Mouse (Mus musculus): ENCODE data around the gene Tbc1d22b. TPM values are rescaled to one million over a fixed set of nuclear protein-coding genes. Genes with fewer than 3 reads are reported as not detected.

The Tbc1d22b gene
- total RNA-seq, 2 experiments from 2014 or later = 39.7 to 40.8 TPM

DNA sequence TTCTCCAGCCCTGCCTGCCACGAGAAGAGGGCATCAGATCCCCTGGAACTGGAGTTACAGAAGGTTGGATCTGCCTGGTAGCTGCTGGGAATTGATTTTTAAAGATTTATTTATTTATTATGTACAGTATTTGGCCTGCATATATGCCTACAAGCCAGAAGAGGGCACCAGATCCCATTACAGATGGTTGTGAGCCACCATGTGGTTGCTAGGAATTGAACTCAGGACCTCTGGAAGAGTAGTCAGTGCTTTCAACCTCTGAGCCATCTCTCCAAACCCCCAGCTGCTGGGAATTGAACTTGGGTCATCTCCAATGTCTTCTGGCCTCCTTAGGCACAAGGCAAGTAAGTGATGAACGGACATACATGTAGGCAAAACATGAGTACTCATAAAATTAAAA, 5.5 kb upstream of the Tbc1d22b start:
- no peak; the same call in 1 of the 2 replicates for TF ChIP-seq CTCF (IDR thresholded peaks at IDR 0.05)
- Histone ChIP-seq H3K27ac (no peak overlapping the region), H3K4me3 (no peak overlapping the region)
- DNase-seq (ENCODE audit: extremely low spot score in 1 of 2, low spot score in 2 of 2) = no peak
- intact Hi-C loops (cut with DNase I) = no loop called here

DNA sequence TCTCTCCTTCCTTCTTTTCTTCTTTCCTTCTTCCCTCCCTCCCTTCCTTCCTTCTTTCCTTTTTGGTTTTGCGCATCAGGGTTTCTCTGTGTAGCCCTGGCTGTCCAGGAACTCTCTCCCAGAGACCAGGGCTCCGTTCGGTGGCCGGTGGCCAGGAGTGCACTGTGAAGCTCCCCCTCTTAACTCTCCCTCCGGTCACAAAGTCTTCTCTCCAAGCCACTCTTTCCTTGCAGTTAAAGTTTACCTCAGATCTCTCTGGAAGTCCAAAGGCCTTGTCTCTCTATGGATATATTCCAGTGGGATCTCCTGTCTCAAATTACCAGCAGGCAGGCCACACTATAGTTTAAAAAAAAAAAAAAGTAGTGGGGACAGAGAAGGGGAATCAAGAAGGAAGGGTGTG, 4.3 kb upstream of the Tbc1d22b start:
- intact Hi-C loops (cut with DNase I) = no loop called here
- no peak for TF ChIP-seq CTCF (IDR thresholded peaks at IDR 0.05)
- Histone ChIP-seq H3K27ac (no peak overlapping the region), H3K4me3 (no peak overlapping the region)
- no peak for DNase-seq (ENCODE audit: extremely low spot score in 1 of 2, low spot score in 2 of 2)

DNA sequence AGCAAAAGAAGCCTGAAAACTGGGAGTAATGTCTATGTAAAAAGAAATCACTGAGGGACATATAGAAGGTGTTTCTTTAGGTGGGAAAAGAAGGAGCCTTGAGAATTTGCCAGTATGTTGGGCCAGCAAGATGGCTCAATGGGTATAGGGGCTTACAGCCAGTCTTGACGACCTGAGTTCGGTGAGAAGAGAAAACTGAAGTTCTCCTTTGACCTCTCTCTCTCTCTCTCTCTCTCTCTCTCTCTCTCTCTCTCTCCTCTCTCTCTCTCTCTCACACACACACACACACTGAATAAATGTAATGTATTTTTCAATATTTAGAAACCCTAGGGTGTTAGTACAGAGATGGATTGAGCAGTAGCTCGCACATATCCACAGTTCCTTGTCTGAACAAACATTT, 1.1 kb upstream of the Tbc1d22b start:
- H3K4me3 ChIP-seq = no peak overlapping the region
- no peak for TF ChIP-seq CTCF (IDR thresholded peaks at IDR 0.05)
- no peak for DNase-seq (ENCODE audit: extremely low spot score in 1 of 2, low spot score in 2 of 2)
- intact Hi-C loops (cut with DNase I) = no loop called here
- no peak overlapping the region for H3K27ac ChIP-seq

DNA sequence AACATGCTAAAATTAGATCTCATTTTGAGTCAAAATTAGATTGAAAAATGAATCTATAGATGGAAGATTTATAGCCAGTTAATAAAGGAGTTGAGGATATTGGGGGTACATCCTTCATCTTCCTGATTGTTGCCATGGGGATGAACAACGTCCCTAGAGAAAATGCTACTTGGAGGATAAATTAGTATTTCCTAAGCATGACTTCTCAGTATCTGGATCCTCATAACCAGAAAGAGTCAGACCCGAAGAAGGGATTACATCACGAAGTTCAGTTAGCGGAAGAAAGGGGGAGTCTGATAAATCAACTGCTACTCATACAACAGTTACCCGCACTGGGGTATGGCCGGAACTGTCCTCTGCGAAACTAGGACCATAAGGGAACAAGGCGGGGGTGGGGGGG, 591 bp upstream of the Tbc1d22b start:
- intact Hi-C loops (cut with DNase I) = no loop called here
- no peak overlapping the region for H3K4me3 ChIP-seq
- no peak; the same call in 1 of the 2 replicates for TF ChIP-seq CTCF (IDR thresholded peaks at IDR 0.05)
- H3K27ac ChIP-seq = no peak overlapping the region
- DNase-seq (ENCODE audit: extremely low spot score in 1 of 2, low spot score in 2 of 2) = no peak

DNA sequence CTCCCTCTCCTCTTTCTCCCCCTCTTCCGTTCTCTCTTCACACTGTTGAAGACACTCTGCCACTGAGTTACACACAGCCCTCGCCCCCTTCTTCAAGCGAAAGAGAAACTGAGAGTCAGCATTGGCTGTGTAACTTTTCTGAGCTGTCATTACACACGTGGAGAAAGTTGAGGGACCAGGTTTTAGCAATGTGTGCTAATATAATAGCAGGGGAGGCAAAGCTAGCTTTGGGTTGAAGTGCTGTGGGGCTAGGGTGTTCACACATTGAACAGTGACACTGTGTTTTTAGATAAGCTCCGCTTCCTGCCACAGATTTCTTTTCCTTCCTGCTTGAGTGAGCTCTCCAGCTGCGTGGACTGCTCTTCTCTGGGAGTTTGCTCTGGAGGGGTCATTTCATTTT, 1.4 kb downstream of the Tbc1d22b start:
- no peak overlapping the region for H3K4me3 ChIP-seq
- TF ChIP-seq CTCF (IDR thresholded peaks at IDR 0.05) = no peak
- intact Hi-C loops (cut with DNase I) = no loop called here
- no peak for DNase-seq (ENCODE audit: extremely low spot score in 1 of 2, low spot score in 2 of 2)
- H3K27ac ChIP-seq = no peak overlapping the region

DNA sequence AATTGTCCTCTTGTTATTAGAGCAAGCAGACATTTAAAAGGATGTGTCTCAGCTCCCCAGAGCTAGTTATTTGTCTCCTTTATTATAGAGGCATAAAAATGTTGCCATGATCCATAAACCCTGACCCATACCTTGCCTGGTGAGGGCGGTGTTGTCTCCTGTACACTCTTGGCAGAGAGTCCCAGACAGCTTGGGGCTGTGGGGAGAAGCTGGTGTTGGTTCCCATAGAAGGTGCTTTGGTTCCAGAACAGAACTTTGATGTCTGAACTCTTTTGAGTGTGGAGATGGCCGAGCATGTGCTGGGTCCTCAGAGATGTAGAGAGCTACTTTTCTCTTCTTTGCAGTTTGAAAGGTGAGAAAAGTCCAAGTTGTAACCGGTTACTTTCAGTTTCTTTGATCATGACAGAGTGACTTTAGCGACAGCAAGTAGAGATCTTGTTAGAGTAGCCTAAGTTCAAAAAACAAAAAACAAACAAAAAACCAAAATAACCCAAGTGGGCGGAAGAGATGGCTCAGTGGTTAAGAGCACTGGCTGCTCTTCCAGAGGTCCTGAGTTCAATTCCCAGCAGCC, 2.7 kb downstream of the Tbc1d22b start, which contains the start of gene Tmem217:
Gene Tmem217, minus strand, starts transcription at position 224 of the 571 bp plus-strand sequence.
- no peak for DNase-seq (ENCODE audit: extremely low spot score in 1 of 2, low spot score in 2 of 2)
- intact Hi-C loops (cut with DNase I) = no loop called here
- no peak for TF ChIP-seq CTCF (IDR thresholded peaks at IDR 0.05)
- no peak within 1 kb of the TSS for H3K4me3 ChIP-seq
- H3K27ac ChIP-seq = no peak within 1 kb of the TSS

DNA sequence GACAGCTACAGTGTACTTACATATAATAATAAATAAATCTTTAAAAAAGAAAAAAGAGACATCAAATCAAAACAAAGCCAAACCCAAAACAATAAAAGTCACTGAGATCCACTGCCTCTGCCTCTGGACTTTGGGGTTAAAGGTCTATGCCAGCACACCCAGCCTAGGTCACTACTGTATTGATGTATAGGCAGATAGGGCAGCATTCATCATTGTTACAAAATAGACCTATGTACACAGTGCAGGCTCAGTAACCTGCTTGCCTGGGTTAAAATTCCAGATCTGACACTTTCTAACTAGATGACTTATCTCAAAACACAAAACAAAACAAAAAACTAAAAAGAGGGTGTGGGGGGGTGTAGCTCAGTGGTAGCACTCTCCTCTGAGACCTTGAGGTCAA, 4.6 kb downstream of the Tbc1d22b start:
- no peak for TF ChIP-seq CTCF (IDR thresholded peaks at IDR 0.05)
- Histone ChIP-seq H3K27ac (no peak overlapping the region), H3K4me3 (no peak overlapping the region)
- no peak for DNase-seq (ENCODE audit: extremely low spot score in 1 of 2, low spot score in 2 of 2)
- intact Hi-C loops (cut with DNase I) = no loop called here

DNA sequence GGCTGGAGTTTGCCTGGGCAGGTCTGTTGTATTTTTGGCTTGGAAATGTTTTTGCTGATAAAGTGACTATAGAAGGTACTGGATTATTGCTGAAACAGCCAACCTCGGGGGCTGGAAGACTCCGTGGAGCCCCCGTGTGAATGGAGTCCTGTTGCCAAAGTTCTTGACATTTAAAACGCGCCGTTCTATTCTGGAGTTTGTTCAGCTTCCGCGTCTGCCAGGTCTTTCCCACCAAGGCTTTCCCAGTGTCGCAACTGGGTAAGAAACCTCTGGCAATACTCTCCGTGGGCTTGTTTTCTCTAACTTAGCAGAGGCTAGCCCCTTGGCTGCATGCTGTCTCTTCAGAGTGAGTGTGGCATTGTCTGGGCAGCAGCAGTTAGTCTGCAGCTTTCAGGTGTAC, 6.9 kb downstream of the Tbc1d22b start:
- TF ChIP-seq CTCF (IDR thresholded peaks at IDR 0.05) = no peak
- no peak for DNase-seq (ENCODE audit: extremely low spot score in 1 of 2, low spot score in 2 of 2)
- no peak overlapping the region for H3K4me3 ChIP-seq
- H3K27ac ChIP-seq = no peak overlapping the region
- intact Hi-C loops (cut with DNase I) = no loop called here

DNA sequence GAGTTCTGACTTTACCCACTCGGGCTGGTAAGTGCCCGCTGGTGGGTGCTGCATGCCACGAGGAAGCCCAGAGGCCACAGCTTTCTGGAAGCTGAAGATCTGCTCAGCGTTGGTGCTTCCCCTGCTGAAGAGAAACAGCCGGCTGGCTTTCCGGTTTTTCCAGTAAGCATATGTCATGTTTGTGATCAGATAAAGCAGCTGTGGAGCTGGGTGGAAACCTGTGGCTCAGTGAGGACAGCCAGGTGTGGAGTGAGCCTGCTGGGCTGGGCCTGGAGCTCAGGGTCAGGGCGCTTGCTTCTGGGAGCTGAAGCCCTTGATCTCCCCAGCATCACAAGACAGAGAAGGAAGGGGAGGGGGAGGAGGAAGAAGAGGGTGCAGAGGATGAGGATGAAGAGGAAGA, 7.3 kb downstream of the Tbc1d22b start:
- no peak for TF ChIP-seq CTCF (IDR thresholded peaks at IDR 0.05)
- H3K27ac ChIP-seq = no peak overlapping the region
- intact Hi-C loops (cut with DNase I) = no loop called here
- no peak overlapping the region for H3K4me3 ChIP-seq
- no peak for DNase-seq (ENCODE audit: extremely low spot score in 1 of 2, low spot score in 2 of 2)

DNA sequence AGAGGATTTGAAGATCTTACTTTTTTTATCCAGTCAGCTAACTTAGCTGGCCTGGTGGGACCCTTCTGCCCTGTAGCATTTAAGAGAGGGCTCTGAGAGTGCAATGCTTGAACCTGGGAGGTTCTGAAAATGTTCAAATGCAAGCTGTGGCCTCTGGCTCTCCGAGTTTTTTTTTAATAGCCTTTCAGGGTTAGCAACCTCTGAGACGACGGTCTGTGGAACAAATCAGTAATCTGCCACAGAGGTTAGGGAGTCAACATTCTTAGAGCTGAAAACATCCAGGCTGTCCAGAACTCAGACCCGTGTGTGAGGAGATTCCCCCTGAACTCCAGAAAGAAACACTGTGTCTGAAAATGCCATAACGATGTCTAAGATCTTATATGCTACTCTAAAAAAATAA, 8.9 kb downstream of the Tbc1d22b start:
- no peak for DNase-seq (ENCODE audit: extremely low spot score in 1 of 2, low spot score in 2 of 2)
- intact Hi-C loops (cut with DNase I) = no loop called here
- Histone ChIP-seq H3K27ac (no peak overlapping the region), H3K4me3 (no peak overlapping the region)
- TF ChIP-seq CTCF (IDR thresholded peaks at IDR 0.05) = no peak

DNA sequence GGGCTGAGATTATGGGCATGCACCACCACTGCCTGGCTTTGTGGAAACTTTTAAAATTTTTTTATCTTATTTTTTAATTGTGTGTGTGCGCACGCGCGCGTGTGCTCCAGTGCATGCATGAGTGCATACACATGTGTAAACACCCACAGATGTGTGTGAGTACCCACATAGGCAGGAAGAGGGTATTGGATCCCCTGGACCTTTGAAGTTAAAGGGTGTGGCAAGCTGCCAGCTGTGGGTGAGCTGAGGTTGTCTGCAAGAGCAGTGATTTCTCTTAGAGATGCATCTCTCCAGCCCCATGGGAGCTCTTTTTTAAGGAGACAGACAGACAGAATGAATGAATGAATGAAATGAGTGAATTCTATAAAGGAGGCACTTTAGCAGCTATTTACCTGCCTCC, 15.9 kb downstream of the Tbc1d22b start:
- no peak for TF ChIP-seq CTCF (IDR thresholded peaks at IDR 0.05)
- Histone ChIP-seq H3K27ac (no peak overlapping the region), H3K4me3 (no peak overlapping the region)
- DNase-seq (ENCODE audit: extremely low spot score in 1 of 2, low spot score in 2 of 2) = no peak
- intact Hi-C loops (cut with DNase I) = no loop called here

DNA sequence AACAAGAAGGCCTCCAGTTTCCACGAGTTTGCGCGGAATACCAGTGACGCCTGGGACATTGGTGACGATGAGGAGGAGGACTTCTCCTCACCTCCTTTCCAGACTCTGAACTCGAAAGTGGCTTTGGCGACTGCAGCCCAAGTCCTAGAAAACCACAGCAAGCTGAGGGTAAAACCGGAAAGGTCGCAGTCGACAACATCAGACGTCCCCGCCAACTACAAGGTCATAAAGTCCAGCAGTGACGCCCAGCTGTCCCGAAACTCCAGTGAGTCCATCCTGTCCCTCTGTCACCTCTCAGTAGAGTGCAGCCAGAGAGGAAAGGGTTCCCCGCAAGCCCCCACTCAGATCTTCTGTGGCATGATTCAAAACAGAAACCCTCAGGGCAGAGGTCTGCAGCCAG, 18.9 kb downstream of the Tbc1d22b start:
- TF ChIP-seq CTCF (IDR thresholded peaks at IDR 0.05) = no peak
- Histone ChIP-seq H3K27ac (no peak overlapping the region), H3K4me3 (no peak overlapping the region)
- no peak for DNase-seq (ENCODE audit: extremely low spot score in 1 of 2, low spot score in 2 of 2)
- intact Hi-C loops (cut with DNase I) = no loop called here

DNA sequence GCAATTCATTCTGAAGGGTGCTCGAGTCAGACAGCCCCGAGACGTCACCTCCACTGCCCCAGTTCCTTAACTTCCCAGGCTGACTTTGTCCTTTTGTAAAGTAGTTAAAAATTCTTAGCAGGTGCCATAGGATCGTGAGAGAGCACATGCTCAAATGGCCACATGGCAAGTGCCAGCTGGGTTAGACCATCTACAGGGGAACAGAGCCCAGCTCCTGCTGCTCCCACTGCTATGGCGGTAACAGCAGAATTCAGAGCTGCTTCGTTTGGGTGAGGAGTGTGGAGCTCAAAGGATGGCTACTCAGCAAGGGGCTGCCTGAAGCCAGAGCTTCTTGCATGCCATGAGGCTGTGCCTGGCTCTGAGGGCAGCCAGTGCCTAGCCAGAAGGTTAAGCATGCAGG, 20.2 kb downstream of the Tbc1d22b start:
- TF ChIP-seq CTCF (IDR thresholded peaks at IDR 0.05) = no peak
- no peak overlapping the region for H3K4me3 ChIP-seq
- no peak overlapping the region for H3K27ac ChIP-seq
- no peak for DNase-seq (ENCODE audit: extremely low spot score in 1 of 2, low spot score in 2 of 2)
- intact Hi-C loops (cut with DNase I) = no loop called here
